ENCODE assay signal across 12 mouse cellular contexts in genomic region chr7:36449181-36449915, GRCm38 (mm10).
DNase-seq lines count a peak whose midpoint lies in the region; ATAC-seq and TF ChIP-seq lines count a peak whose summit lies in the region.
"Had no signal": no experiment of that assay in that cellular context is flagged by ENCODE, and none has a peak within 500 bp of the region (broad histone marks: within the 10 kb centered on the region; RNA-seq: fewer than 3 reads in every experiment).

No protein-coding gene starts in this region.

- no peak for TF ChIP-seq POLR2A in limb, embryonic 14.5 days (IDR thresholded peaks at IDR 0.05; ENCODE audit: borderline replicate concordance, extremely low read depth, insufficient read depth, insufficient read length)

- WGBS in limb, embryonic 14.5 days = 62% methylated on average over 6 of the region's 6 CpGs
- WGBS in limb, embryonic 10.5 days = 73% methylated on average over 6 of the region's 6 CpGs

- H3K4me2 ChIP-seq in limb, embryonic 14.5 days (replicated peaks; ENCODE audit: low read depth, low read length, severe bottlenecking) = no peak overlapping the region
- H3K4me2 ChIP-seq: limb, embryonic 15.5 days had no signal

- H3K9ac ChIP-seq in limb, embryonic 14.5 days (ENCODE audit: low read depth, low read length, severe bottlenecking) = no peak overlapping the region
- H3K9ac ChIP-seq: limb, embryonic 15.5 days had no signal

- DNase-seq in limb, embryonic 14.5 days (ENCODE audit: low spot score) = peak; percentile 18
- DNase-seq in limb, embryonic 10.5 days (ENCODE audit: low spot score) = no peak
- peak; percentile 47 to 65 for DNase-seq in layer of hippocampus, adult 18-20 months (ENCODE audit: low spot score in 2 of 2)
- peak; percentile 21 to 73 for DNase-seq in left cerebral cortex, adult 8-10 months (ENCODE audit: low spot score in 2 of 2)
- DNase-seq in right cerebral cortex, postnatal 36 days (ENCODE audit: low spot score in 2 of 2) = peak; percentile 41 to 63
- no peak for DNase-seq in retina, postnatal 1 day
- DNase-seq in gastrocnemius, adult 8-10 months (ENCODE audit: low spot score in 2 of 2) = no peak
- DNase-seq: gastrocnemius, postnatal 36 days; heart, postnatal 10 days; kidney, adult 8-10 months; lung, postnatal 14 days had no signal

- H3K27me3 ChIP-seq in limb, embryonic 14.5 days (ENCODE audit: control insufficient read depth, insufficient read depth, low read length) = no peaks in the 10 kb centered on the region
- no peaks in the 10 kb centered on the region for H3K27me3 ChIP-seq in limb, embryonic 10.5 days (ENCODE audit: low read depth, poor library complexity, severe bottlenecking)
- H3K27me3 ChIP-seq: limb, embryonic 15.5 days had no signal

- H3K9me3 ChIP-seq in limb, embryonic 14.5 days (ENCODE audit: control insufficient read depth, low read length) = no peaks in the 10 kb centered on the region
- H3K9me3 ChIP-seq in limb, embryonic 10.5 days (replicated peaks) = no peaks in the 10 kb centered on the region
- H3K9me3 ChIP-seq: limb, embryonic 15.5 days had no signal

- no peaks in the 10 kb centered on the region for H3K4me1 ChIP-seq in limb, embryonic 14.5 days (ENCODE audit: control insufficient read depth, insufficient read depth, low read length)
- H3K4me1 ChIP-seq in limb, embryonic 10.5 days = no peaks in the 10 kb centered on the region
- H3K4me1 ChIP-seq: limb, embryonic 15.5 days had no signal

- no peak overlapping the region for H3K4me3 ChIP-seq in limb, embryonic 14.5 days (replicated peaks; ENCODE audit: low read length)
- H3K4me3 ChIP-seq in limb, embryonic 10.5 days = no peak overlapping the region
- H3K4me3 ChIP-seq: limb, embryonic 15.5 days had no signal

- ATAC-seq in limb, embryonic 14.5 days (ENCODE audit: low FRiP score, low read depth) = no peak

- no peak overlapping the region for H3K27ac ChIP-seq in limb, embryonic 14.5 days (replicated peaks; ENCODE audit: low read depth, low read length)
- no peak overlapping the region for H3K27ac ChIP-seq in limb, embryonic 10.5 days
- H3K27ac ChIP-seq: limb, embryonic 15.5 days had no signal

- H3K36me3 ChIP-seq in limb, embryonic 14.5 days (ENCODE audit: control insufficient read depth, insufficient read depth, low read length) = no peaks in the 10 kb centered on the region
- no peaks in the 10 kb centered on the region for H3K36me3 ChIP-seq in limb, embryonic 10.5 days
- H3K36me3 ChIP-seq: limb, embryonic 15.5 days had no signal

Comparison
In these comparisons a context has a peak if more than half of its experiments do, and no peak if none do; other contexts are left out.
1. DNase-seq: peak in limb, embryonic 14.5 days (single experiment), layer of hippocampus, adult 18-20 months (2 of 2), left cerebral cortex, adult 8-10 months (2 of 2) and right cerebral cortex, postnatal 36 days (2 of 2); none in limb, embryonic 10.5 days (single experiment), retina, postnatal 1 day (single experiment) and gastrocnemius, adult 8-10 months (0 of 2).